Comparison of ENCODE assay signal across 8 mouse cellular contexts in the genomic region with DNA sequence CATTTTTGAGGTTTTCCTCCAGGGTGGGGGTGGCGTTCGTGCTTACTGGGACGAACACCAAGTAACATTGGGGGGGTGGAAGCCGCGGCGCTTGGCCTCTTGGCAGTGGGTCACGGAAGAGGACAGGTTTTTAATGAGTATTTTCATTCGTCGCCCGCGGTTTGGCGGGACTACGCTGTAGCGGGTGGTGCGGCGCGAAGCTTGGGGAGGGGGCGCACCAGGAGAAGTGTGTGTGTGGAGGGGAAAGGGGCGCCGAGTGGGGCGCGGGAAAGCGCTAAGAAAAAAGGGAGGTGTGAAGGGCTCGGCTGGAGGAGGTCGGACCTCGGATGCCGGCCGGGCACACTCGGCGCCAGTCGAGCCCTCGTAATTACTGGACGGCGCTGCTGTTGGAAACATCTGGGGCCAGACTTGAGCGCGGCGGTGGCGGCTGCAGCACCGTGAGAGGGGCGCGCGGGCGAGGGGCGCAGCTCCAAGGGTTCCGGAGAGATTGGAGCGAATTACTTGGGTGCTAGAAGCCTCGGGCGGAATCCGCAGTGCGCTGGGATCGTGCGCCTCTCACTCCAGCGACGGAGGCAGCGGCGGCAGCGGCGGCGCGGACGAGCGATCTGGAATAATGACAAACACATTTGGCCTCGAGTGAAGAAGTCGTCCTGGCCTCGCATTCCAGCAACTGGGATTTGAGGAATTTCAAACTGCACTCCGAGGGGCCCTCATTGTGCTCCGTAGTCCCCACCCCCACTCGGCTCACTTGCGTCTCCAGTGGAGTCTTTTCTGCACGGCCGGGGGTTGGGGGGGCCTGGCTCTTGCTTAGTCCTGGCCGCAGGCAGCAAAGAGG. TPM values are rescaled to one million over a fixed set of nuclear protein-coding genes. Genes with fewer than 3 reads are reported as not detected.
A peak's percentile ranks its signal among the peaks of the same experiment; 100 is the strongest.
DNase-seq lines count a peak whose midpoint lies in the region; ATAC-seq lines count a peak whose summit lies in the region.

No protein-coding gene starts in this region.

- no peaks in the 10 kb centered on the region for H3K9me3 ChIP-seq in embryonic facial prominence, embryonic 15.5 days (replicated peaks)
- no peaks in the 10 kb centered on the region for H3K9me3 ChIP-seq in limb, embryonic 12.5 days

- peak overlapping the region; percentile 66 for H3K4me3 ChIP-seq in embryonic facial prominence, embryonic 15.5 days (replicated peaks)
- H3K4me3 ChIP-seq in limb, embryonic 12.5 days (replicated peaks): peak overlapping the region; percentile 89

- DNase-seq in ovary, postnatal 36 days (ENCODE audit: low spot score): peak; percentile 39
- DNase-seq in ovary, postnatal 10 days (ENCODE audit: low spot score): no peak
- DNase-seq in heart, postnatal 10 days: peak; percentile 69 to 75
- peak; percentile 77 for DNase-seq in neural tube, embryonic 10.5 days (ENCODE audit: extremely low spot score, low spot score)
- no peak for DNase-seq in cerebellum, postnatal 25 days
- DNase-seq in layer of hippocampus, postnatal 36 days: no peak

- H3K27ac ChIP-seq in embryonic facial prominence, embryonic 15.5 days (replicated peaks): peak overlapping the region; percentile 98
- peak overlapping the region; percentile 100 for H3K27ac ChIP-seq in limb, embryonic 12.5 days

- intact Hi-C loops in heart, postnatal 10 days (cut with DNase I): loop anchor here (5.0 kb wide), 1 partner anchor 1391 kb away; no protein-coding TSS in a partner anchor

- no peak for ATAC-seq in embryonic facial prominence, embryonic 15.5 days (ENCODE audit: insufficient number of reproducible peaks, low FRiP score, low TSS enrichment, low read depth)
- no peak for ATAC-seq in limb, embryonic 12.5 days (ENCODE audit: insufficient number of reproducible peaks, insufficient read depth, low FRiP score, low TSS enrichment, low read depth)

- H3K4me1 ChIP-seq in embryonic facial prominence, embryonic 15.5 days: peaks cover 40% of the 10 kb centered on the region
- H3K4me1 ChIP-seq in limb, embryonic 12.5 days (replicated peaks): peaks cover 24% of the 10 kb centered on the region

- H3K27me3 ChIP-seq in embryonic facial prominence, embryonic 15.5 days: peaks cover 34% of the 10 kb centered on the region
- H3K27me3 ChIP-seq in limb, embryonic 12.5 days: peaks cover 8% of the 10 kb centered on the region; the same call in 1 of the 2 replicates

- H3K4me2 ChIP-seq in embryonic facial prominence, embryonic 15.5 days (replicated peaks): peak overlapping the region; percentile 52
- H3K4me2 ChIP-seq in limb, embryonic 12.5 days: peak overlapping the region; percentile 64

- no peaks in the 10 kb centered on the region for H3K36me3 ChIP-seq in embryonic facial prominence, embryonic 15.5 days
- 0 out of 2 replicates have a peak, but pooled peaks cover 3% of the 10 kb centered on the region for H3K36me3 ChIP-seq in limb, embryonic 12.5 days

- H3K9ac ChIP-seq in embryonic facial prominence, embryonic 15.5 days: peak overlapping the region; percentile 82
- peak overlapping the region; percentile 100 for H3K9ac ChIP-seq in limb, embryonic 12.5 days (replicated peaks)

- WGBS in embryonic facial prominence, embryonic 15.5 days: under 1% methylated on average over 72 of the region's 72 CpGs
- WGBS in limb, embryonic 12.5 days: under 1% methylated on average over 72 of the region's 72 CpGs

RNA-seq across cellular contexts. Expression of gene Pdgfra, which starts 0.9 kb away (rescaled TPM):
- polyA plus RNA-seq in embryonic facial prominence, embryonic 15.5 days (2015; fragmentation: Nextera tagmentation; extraction: Ambion mirVana): 64.9 and 65.0 TPM in 2 replicates
- 10 to 100 TPM; 43.3 to 51.1 TPM for total RNA-seq in heart, postnatal 10 days (2021)
- 148 and 159 TPM in 2 replicates for polyA plus RNA-seq in limb, embryonic 12.5 days (2016; fragmentation: Nextera tagmentation; extraction: Ambion mirVana)
- total RNA-seq in layer of hippocampus, postnatal 36 days (2021): 10 to 100 TPM; 37.0 to 40.1 TPM

Comparison
In these comparisons a context has a peak if more than half of its experiments do, and no peak if none do; other contexts are left out.
1. DNase-seq: peak in ovary, postnatal 36 days (single experiment), heart, postnatal 10 days (2 of 2) and neural tube, embryonic 10.5 days (single experiment); none in ovary, postnatal 10 days (single experiment), cerebellum, postnatal 25 days (0 of 2) and layer of hippocampus, postnatal 36 days (0 of 2).